Mouse (Mus musculus) inflammation-experienced regulatory T-cells, adult 6 months (primary cell): ENCODE measurements around the gene Atp4a. TPM values are rescaled to one million over a fixed set of nuclear protein-coding genes. Genes with fewer than 3 reads are reported as not detected.

Source experiments
- ATAC-seq: one replicate; pipeline ENCODE4 v1.8.0; 2017
- polyA plus RNA-seq, 3 experiments: library from polyadenylated mRNA; unstranded; fragments of 100-300 nt; shearing (Covaris generic); gene quantifications; one replicate each; pipeline ENCODE4 v1.2.1; 2017

The Atp4a gene
- not detected for polyA plus RNA-seq

GRCm38 (mm10) chr7:30711942-30712341 lies at the start of gene Atp4a:
Gene Atp4a (plus strand): TSS chr7:30712209.
- no peak for ATAC-seq

GRCm38 (mm10) chr7:30664529-30665200 lies 47.3 kb upstream of the Atp4a start, which contains the start of gene Haus5:
Gene Haus5 (minus strand): TSS chr7:30664994.
- ATAC-seq, result peak; percentile 97

- ATAC-seq, result peak; percentile 14
These were observed 46.7 kb upstream of the Atp4a start for GRCm38 (mm10) chr7:30665321-30665720.

GRCm38 (mm10) chr7:30669229-30669628 lies 42.8 kb upstream of the Atp4a start:
- ATAC-seq, result no peak

GRCm38 (mm10) chr7:30671480-30671879 lies 40.5 kb upstream of the Atp4a start, which contains the start of gene Pmis2:
Gene Pmis2 (minus strand): TSS chr7:30671605.
- ATAC-seq, result no peak

GRCm38 (mm10) chr7:30678263-30678975 lies 33.6 kb upstream of the Atp4a start:
- ATAC-seq, result no peak

GRCm38 (mm10) chr7:30681897-30682296 lies 30.1 kb upstream of the Atp4a start:
- ATAC-seq, result no peak

- ATAC-seq, result no peak
These were observed 28.6 kb upstream of the Atp4a start for GRCm38 (mm10) chr7:30683425-30683824.

- ATAC-seq, result no peak
These were observed 23.7 kb upstream of the Atp4a start for GRCm38 (mm10) chr7:30688325-30688724.

GRCm38 (mm10) chr7:30698101-30698500 lies 13.9 kb upstream of the Atp4a start:
- no peak for ATAC-seq

- ATAC-seq, result no peak
These were observed 13.4 kb upstream of the Atp4a start, which contains the start of gene 2200002J24Rik for GRCm38 (mm10) chr7:30698589-30698988. Gene 2200002J24Rik (plus strand): TSS chr7:30698926.

- ATAC-seq, result no peak
These were observed 5.7 kb upstream of the Atp4a start for GRCm38 (mm10) chr7:30706214-30706882.

- no peak for ATAC-seq
These were observed 4.6 kb upstream of the Atp4a start for GRCm38 (mm10) chr7:30707441-30707840.

- peak; percentile 58 for ATAC-seq
These were observed 5.2 kb downstream of the Atp4a start for GRCm38 (mm10) chr7:30717006-30717715.

- ATAC-seq, result no peak
These were observed 5.7 kb downstream of the Atp4a start for GRCm38 (mm10) chr7:30717716-30718046.

- ATAC-seq, result no peak
These were observed 7.7 kb downstream of the Atp4a start for GRCm38 (mm10) chr7:30719669-30720068.

GRCm38 (mm10) chr7:30721286-30721685 lies 9.3 kb downstream of the Atp4a start:
- no peak for ATAC-seq

GRCm38 (mm10) chr7:30723274-30723953 lies 11.4 kb downstream of the Atp4a start:
- ATAC-seq, result no peak

- no peak for ATAC-seq
These were observed 16.2 kb downstream of the Atp4a start for GRCm38 (mm10) chr7:30728214-30728613.

- peak; percentile 20 for ATAC-seq
These were observed 16.9 kb downstream of the Atp4a start for GRCm38 (mm10) chr7:30728739-30729395.

GRCm38 (mm10) chr7:30729396-30730063 lies 17.5 kb downstream of the Atp4a start, which contains the start of gene Tmem147:
Gene Tmem147 (minus strand): TSS chr7:30729540.
- peak; percentile 97 for ATAC-seq
